Mouse (Mus musculus): ENCODE measurements around the gene Caly.
A peak's percentile ranks its signal among the peaks of the same experiment; 100 is the strongest.

Caly gene

DNA sequence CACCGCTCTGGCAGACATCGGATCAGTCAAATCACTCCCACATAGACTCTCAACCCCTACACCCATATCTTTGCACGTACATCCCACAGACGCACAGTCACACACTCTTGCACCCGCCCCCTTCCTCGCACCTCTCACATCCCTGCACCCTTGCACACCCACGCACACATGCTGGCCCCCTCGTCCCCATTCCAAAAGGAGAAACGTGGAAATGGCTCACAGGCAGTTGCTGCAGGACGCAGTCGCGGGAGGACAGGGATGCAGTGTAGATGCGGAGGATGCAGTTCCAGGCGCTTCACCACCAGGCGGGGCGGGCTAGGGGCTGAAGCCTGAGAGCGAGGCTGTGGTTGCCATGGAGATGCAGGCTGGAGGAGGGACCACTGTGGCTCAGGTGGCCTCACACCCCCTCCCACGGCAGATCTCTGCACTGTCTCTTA is at the start of gene Caly:
Caly (minus strand) TSS at position 307 of the 437 bp plus-strand sequence.
- DNase-seq (ENCODE audit: low spot score), result no peak

GRCm38 (mm10) chr7:140127911-140128310 is 45.6 kb upstream of the Caly start:
- DNase-seq (ENCODE audit: low spot score), result no peak

GRCm38 (mm10) chr7:140126934-140127333 is 44.6 kb upstream of the Caly start:
- DNase-seq (ENCODE audit: low spot score), result no peak

- no peak for DNase-seq (ENCODE audit: low spot score)
Observed at GRCm38 (mm10) chr7:140126022-140126350, 43.6 kb upstream of the Caly start.

DNA sequence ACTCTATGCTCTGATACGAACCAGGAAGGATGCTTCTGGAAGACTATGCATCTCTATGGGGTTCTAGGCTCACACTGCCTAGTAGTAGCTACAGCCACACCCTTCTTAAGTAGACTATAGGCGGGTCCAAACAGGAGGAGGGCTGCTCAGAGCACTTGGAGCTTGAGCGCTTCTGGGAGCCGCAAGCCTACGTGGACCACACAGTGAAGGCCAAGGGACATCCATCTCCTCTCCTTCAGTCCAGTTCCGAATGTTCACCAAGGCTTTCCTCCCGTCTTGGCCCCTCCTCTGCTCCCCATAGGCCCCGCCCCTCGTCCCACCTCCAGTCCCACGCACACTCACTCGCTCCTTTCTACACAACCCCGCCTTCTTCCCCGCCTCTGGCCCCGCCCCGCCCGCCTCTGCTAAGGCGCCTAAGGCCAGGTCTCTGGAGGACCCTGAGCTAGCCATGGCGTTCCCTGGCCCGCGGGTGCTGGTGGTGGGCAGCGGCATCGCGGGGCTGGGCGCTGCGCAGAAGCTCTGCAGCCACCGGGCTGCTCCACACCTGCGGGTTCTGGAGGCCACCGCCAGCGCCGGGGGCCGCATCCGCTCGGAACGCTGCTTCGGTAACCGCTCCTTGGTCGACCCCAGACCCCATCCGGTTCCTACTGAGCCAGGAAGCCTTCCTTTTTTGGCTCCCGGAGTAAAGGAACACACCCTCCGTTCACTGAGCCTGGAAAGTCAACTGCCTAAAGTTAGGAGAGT is 43.1 kb upstream of the Caly start:
- DNase-seq (ENCODE audit: low spot score), result peak; percentile 87

DNA sequence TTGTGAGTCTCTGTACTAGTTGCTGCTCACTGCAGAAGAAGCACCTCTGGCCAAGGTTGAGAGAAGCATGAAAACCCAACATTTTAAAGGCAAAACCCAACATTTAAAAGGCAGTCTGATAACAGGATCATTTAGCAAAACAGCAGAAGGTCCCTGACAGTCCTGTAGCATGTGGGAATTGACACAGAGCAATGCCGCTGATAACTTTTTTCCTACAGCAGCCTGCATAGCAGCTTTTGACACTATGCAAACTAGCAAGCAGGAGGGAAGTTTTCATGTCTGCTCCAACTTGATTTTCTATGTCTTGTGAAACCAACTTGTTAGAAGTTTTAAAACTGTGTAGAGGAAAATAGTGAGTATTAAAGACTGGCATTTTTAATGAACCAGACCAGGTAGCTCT is 42.0 kb upstream of the Caly start:
- DNase-seq (ENCODE audit: low spot score), result no peak

GRCm38 (mm10) chr7:140122765-140123164 is 40.4 kb upstream of the Caly start:
- no peak for DNase-seq (ENCODE audit: low spot score)

GRCm38 (mm10) chr7:140121338-140121910 is 39.1 kb upstream of the Caly start:
- DNase-seq (ENCODE audit: low spot score), result no peak

GRCm38 (mm10) chr7:140120484-140120883 is 38.1 kb upstream of the Caly start:
- no peak for DNase-seq (ENCODE audit: low spot score)

DNA sequence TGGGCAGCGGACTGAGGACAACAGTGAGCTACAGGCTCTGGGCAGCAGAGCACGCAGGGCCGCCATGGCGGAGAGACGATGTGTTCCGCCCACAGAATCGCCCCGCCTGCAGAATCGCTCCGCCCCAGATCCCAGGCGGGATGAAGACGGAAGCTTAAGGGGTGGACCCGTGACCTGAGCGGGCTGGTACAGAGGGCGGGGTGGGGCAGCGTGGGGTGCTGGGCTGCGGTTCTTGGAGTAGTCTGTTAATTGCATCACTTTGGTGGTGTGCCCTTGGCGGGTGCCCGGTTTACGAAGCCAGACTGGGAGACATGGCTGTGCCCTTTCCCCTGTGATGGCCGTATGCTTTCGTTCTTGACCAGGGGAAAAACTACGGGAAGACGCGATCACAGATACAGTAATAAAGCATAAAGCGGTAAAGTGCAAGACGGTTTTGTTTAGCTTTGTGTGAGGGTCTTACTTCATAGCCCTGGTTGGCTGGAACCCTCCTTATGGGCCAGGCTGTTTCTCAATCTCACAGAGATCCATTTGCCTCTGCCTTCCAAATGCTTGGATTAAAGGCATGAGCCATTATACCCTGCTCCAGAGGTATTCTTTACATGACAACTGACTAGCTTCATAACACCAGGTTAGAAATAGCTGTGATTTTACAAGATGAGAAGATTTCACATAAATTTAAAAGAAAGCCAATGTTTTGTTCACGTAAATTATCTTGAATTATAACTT is 34.1 kb upstream of the Caly start, which contains the start of gene Echs1:
Echs1 (minus strand) TSS at position 148 of the 726 bp plus-strand sequence.
- DNase-seq (ENCODE audit: low spot score), result peak; percentile 73

DNA sequence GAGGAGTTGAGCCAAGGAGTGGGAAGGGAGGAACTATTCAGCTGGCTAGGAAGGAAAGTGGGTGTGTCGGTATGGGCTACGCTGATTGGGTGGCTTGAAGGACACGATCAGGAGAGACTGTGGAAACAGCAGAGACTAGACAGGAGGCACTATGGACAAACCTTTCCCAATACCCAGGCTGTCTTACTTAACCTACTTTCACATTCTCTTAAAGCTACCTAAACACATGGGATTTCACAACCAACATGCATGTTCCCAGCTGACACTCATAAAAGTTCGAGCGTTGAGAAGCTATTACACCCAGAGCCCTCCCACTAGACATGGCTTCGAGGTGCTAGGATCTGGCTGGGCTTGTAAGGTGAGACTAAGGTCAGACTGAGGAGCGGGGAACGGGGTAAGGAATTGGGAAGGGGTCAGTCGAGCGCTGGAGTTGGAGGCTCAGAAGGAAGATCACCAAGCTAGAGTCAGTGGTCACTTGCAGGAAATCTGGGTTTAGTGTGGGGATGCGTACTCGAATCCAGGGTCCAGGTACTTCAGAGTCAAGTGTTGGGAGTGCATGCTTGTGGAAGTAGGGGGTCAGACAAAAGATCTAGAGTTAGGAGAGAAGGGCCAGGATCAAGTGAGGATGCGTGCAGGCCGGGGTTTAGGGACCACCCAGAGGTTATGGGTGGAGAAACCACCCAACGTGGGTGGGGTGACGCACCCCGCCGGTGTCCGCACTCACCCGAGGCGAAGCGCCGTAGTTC is 33.4 kb upstream of the Caly start, which contains the start of gene Paox:
Paox (plus strand) TSS at position 217 of the 746 bp plus-strand sequence.
- peak; percentile 46 for DNase-seq (ENCODE audit: low spot score)

DNA sequence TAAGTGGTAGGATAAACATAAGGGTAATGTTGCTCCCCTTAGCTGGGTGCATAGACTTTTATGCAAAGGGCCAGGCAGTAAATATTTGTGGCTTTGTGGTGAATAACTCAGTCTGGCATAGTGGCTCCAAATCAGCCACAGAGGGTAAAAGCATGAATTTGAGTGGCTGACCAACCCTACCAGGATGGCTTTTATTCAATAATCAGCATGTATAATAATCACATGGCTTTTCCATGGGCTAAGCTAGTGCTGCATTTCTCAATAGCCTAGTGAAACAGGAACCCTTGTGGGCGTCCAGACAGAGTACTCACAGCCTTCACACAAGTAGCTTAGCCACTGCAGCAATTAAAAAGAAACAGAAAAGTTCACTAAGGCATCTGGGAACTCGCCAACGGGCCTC is 29.6 kb upstream of the Caly start:
- DNase-seq (ENCODE audit: low spot score), result no peak

- DNase-seq (ENCODE audit: low spot score), result no peak
Observed at GRCm38 (mm10) chr7:140104009-140104408, 21.7 kb upstream of the Caly start.

DNA sequence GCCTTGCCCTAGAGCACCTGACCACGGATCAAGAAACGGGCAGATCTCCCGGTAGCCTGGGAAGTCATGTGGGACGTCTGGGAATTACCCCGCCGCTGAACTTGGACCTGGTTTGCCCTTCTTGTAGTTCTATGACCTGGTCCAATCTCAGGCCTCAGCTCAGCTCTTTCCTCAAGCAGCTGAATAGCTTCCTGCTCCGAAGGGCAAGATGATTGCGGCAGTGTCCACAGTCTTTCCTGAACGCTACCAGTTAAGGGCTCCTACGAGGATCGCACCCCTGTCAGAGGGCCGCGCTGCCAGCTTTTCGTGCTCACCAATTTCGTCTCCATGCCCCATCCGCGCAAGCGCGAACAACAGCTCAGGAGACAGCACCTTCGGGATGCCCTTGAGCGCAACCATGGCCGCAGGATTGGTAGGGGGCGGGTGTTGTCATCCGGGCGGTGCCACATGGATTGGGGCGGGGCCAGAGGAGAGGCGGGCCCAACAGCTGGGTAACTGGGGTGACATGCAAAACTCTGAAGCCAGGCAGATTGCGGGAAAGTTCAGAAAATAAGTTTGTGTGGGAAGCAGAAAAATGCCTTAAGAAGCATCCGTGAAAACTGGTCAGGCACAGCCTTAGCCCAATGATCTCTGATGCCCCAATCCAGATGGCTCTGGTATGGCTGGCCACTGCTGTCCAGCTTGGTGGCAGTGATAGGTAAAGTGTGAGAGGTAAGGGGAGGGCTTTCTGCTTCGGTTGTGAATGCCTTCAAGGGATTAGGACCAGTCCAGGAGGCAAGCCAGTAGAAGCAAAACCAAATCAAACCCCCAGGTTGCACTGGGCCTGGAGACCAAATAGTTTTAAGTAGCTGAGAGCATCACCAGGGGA is 19.9 kb upstream of the Caly start, which contains the start of gene Fuom:
Fuom (minus strand) TSS at position 449 of the 868 bp plus-strand sequence.
- DNase-seq (ENCODE audit: low spot score), result peak; percentile 76

- DNase-seq (ENCODE audit: low spot score), result no peak
Observed at GRCm38 (mm10) chr7:140101498-140101897, 19.1 kb upstream of the Caly start.

DNA sequence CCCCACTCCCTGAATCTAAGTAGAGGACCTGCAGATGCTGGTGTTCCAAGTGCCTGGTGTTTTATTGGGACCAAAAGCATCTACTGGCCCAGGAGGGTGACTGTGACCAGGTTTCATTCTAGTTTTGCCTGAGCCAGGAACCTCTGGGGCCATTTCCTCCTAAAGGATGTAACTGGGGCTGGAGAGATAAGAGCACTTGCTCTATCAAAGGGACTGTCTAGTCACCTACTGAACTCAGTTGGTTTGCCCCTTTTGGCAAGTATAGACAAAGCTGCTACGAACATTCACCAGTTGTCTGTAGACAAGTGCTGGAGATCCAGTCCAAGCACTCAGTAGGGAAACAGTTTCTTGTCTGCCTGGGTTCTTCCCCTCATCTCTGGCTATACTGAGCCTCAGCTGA is 16.1 kb upstream of the Caly start:
- DNase-seq (ENCODE audit: low spot score), result no peak

- no peak for DNase-seq (ENCODE audit: low spot score)
Observed at GRCm38 (mm10) chr7:140096055-140096454, 13.7 kb upstream of the Caly start.

- DNase-seq (ENCODE audit: low spot score), result no peak
Observed at GRCm38 (mm10) chr7:140095556-140095955, 13.2 kb upstream of the Caly start.

DNA sequence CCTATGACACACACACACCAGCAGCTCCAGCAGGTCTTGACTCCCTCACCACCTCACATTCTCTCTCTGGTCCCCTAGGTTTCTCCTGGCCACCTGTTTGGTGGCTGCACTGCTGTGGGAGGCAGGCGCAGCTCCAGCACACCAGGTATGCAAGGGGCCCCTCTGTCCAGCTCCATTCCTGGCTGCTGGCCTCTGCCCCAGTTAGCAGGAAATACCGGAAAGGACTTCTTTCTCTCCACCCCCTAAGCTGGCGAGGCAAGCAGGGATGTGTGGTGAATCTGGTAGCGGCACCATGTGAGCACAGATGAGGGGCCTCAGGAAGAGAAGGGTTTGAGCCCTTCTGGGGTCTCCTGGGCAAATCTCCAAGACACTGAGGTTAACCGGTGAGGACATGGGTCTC is 12.6 kb upstream of the Caly start:
- no peak for DNase-seq (ENCODE audit: low spot score)

- no peak for DNase-seq (ENCODE audit: low spot score)
Observed at GRCm38 (mm10) chr7:140092924-140093528, 10.7 kb upstream of the Caly start, which contains the start of gene Prap1. Gene Prap1 (plus strand): TSS chr7:140093395.

GRCm38 (mm10) chr7:140090601-140091000 is 8.3 kb upstream of the Caly start:
- no peak for DNase-seq (ENCODE audit: low spot score)

Measured in ovary, postnatal 14 days (tissue).